Mouse (Mus musculus): Measurements from ENCODE around the gene Abat. TPM values are rescaled to one million over a fixed set of nuclear protein-coding genes. Genes with fewer than 3 reads are reported as not detected.

The Abat gene
- polyA plus RNA-seq, 1 experiment: 9.5 TPM

DNA sequence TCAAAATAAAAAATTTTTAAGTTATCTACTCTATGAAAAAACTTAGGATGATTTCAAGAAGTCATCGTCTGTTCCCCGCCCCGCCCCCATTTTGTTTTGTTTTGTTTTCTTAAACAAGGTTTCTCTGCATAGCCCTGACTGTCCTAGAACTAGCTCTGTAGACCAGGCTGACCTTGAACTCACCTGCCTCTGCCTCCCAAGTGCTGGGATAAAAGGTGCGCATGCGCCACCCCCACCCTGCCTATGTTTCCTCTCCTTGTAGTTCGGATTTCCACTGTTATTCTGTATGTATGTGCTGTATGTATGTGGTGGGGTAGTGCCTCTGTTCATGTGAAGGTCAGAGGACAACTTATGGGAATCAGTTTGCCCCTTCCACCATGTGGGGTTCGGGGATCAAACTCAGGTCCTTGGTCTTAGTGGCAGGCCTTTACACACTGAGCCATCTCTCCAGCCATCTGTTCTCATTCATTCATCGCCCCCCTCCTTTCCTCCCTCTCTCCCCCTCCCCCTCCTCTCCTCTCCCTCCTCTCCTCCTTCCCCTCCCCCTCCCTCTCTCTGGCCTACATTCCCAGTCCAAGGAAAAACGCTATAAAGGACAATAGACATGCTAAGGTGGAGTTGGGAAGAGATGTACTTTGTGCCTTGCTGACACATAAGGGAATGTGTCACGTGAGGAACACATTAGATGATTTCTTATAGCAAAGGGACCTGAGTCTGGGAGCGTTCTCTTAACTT is 21.4 kb downstream of the Abat start:
- no peak for DNase-seq
- no peak for TF ChIP-seq CTCF (IDR thresholded peaks at IDR 0.05; ENCODE audit: borderline replicate concordance, control insufficient read depth, extremely low read depth, insufficient read depth, low read length, poor library complexity)
- no peak for TF ChIP-seq POLR2A (IDR thresholded peaks at IDR 0.05; ENCODE audit: control insufficient read depth, extremely low read depth, insufficient read depth, low read length, poor library complexity)
- Histone ChIP-seq H3K4me3 (ENCODE audit: control insufficient read depth, insufficient read depth, low read length) (no peak overlapping the region), H3K36me3 (ENCODE audit: control insufficient read depth, insufficient read depth, low read length) (no peaks in the 10 kb centered on the region), H3K4me1 (replicated peaks; ENCODE audit: control insufficient read depth, insufficient read depth, low read length) (peaks cover 10% of the 10 kb centered on the region), H3K27ac (ENCODE audit: control insufficient read depth, insufficient read depth, low read length) (no peak overlapping the region), H3K27me3 (ENCODE audit: control insufficient read depth, insufficient read depth, low read length) (no peaks in the 10 kb centered on the region)
- WGBS: 93% methylated on average over 11 of the region's 11 CpGs

DNA sequence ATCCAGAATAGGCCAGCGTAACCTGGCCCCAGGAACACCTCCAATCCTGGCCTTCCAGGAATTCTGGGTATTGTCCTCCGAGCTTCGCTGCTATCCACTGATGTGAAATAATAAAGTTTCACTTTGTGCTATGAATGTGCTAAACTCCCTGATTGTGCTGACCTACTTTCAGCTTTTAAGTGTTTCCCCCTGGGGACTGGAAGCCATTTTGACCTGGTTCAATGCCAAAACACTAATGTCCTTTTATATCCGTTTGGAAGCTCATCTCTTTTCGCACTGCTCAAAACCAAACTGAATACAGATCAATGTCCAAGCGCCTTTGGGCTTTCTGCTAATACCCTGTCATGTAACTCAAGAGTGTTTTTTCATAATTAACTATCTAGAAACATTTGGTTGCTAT is 22.2 kb downstream of the Abat start:
- no peak for DNase-seq
- no peaks in the 10 kb centered on the region for H3K36me3 ChIP-seq (ENCODE audit: control insufficient read depth, insufficient read depth, low read length)
- TF ChIP-seq CTCF (IDR thresholded peaks at IDR 0.05; ENCODE audit: borderline replicate concordance, control insufficient read depth, extremely low read depth, insufficient read depth, low read length, poor library complexity) (no peak), POLR2A (IDR thresholded peaks at IDR 0.05; ENCODE audit: control insufficient read depth, extremely low read depth, insufficient read depth, low read length, poor library complexity) (no peak)
- H3K4me3 ChIP-seq (ENCODE audit: control insufficient read depth, insufficient read depth, low read length): no peak overlapping the region
- peaks cover 3% of the 10 kb centered on the region; the same call in 1 of the 2 replicates for H3K4me1 ChIP-seq (replicated peaks; ENCODE audit: control insufficient read depth, insufficient read depth, low read length)
- WGBS: 95% methylated on average over 6 of the region's 6 CpGs
- H3K27me3 ChIP-seq (ENCODE audit: control insufficient read depth, insufficient read depth, low read length): no peaks in the 10 kb centered on the region
- no peak overlapping the region for H3K27ac ChIP-seq (ENCODE audit: control insufficient read depth, insufficient read depth, low read length)

GRCm38 (mm10) chr16:8539150-8539865 is 26.1 kb downstream of the Abat start:
- Histone ChIP-seq H3K27me3 (ENCODE audit: control insufficient read depth, insufficient read depth, low read length) (no peaks in the 10 kb centered on the region), H3K36me3 (ENCODE audit: control insufficient read depth, insufficient read depth, low read length) (no peaks in the 10 kb centered on the region), H3K4me1 (replicated peaks; ENCODE audit: control insufficient read depth, insufficient read depth, low read length) (no peaks in the 10 kb centered on the region), H3K4me3 (ENCODE audit: control insufficient read depth, insufficient read depth, low read length) (no peak overlapping the region), H3K27ac (ENCODE audit: control insufficient read depth, insufficient read depth, low read length) (no peak overlapping the region)
- TF ChIP-seq POLR2A (IDR thresholded peaks at IDR 0.05; ENCODE audit: control insufficient read depth, extremely low read depth, insufficient read depth, low read length, poor library complexity) (no peak), CTCF (IDR thresholded peaks at IDR 0.05; ENCODE audit: borderline replicate concordance, control insufficient read depth, extremely low read depth, insufficient read depth, low read length, poor library complexity) (no peak)
- 76% methylated on average over 9 of the region's 9 CpGs for WGBS
- no peak for DNase-seq

GRCm38 (mm10) chr16:8540859-8541314 is 27.7 kb downstream of the Abat start:
- Histone ChIP-seq H3K36me3 (ENCODE audit: control insufficient read depth, insufficient read depth, low read length) (no peaks in the 10 kb centered on the region), H3K4me3 (ENCODE audit: control insufficient read depth, insufficient read depth, low read length) (no peak overlapping the region), H3K4me1 (replicated peaks; ENCODE audit: control insufficient read depth, insufficient read depth, low read length) (no peaks in the 10 kb centered on the region), H3K27ac (ENCODE audit: control insufficient read depth, insufficient read depth, low read length) (no peak overlapping the region), H3K27me3 (ENCODE audit: control insufficient read depth, insufficient read depth, low read length) (no peaks in the 10 kb centered on the region)
- TF ChIP-seq POLR2A (IDR thresholded peaks at IDR 0.05; ENCODE audit: control insufficient read depth, extremely low read depth, insufficient read depth, low read length, poor library complexity) (no peak), CTCF (IDR thresholded peaks at IDR 0.05; ENCODE audit: borderline replicate concordance, control insufficient read depth, extremely low read depth, insufficient read depth, low read length, poor library complexity) (no peak)
- 74% methylated on average over 3 of the region's 3 CpGs for WGBS
- DNase-seq: no peak

GRCm38 (mm10) chr16:8547836-8548235 is 34.6 kb downstream of the Abat start:
- Histone ChIP-seq H3K36me3 (ENCODE audit: control insufficient read depth, insufficient read depth, low read length) (no peaks in the 10 kb centered on the region), H3K27me3 (ENCODE audit: control insufficient read depth, insufficient read depth, low read length) (no peaks in the 10 kb centered on the region), H3K4me3 (ENCODE audit: control insufficient read depth, insufficient read depth, low read length) (no peak overlapping the region), H3K27ac (ENCODE audit: control insufficient read depth, insufficient read depth, low read length) (no peak overlapping the region), H3K4me1 (replicated peaks; ENCODE audit: control insufficient read depth, insufficient read depth, low read length) (no peaks in the 10 kb centered on the region)
- no peak for DNase-seq
- WGBS: 98% methylated on average over 2 of the region's 2 CpGs
- TF ChIP-seq CTCF (IDR thresholded peaks at IDR 0.05; ENCODE audit: borderline replicate concordance, control insufficient read depth, extremely low read depth, insufficient read depth, low read length, poor library complexity): no peak
- TF ChIP-seq POLR2A (IDR thresholded peaks at IDR 0.05; ENCODE audit: control insufficient read depth, extremely low read depth, insufficient read depth, low read length, poor library complexity): no peak

- Histone ChIP-seq H3K4me3 (ENCODE audit: control insufficient read depth, insufficient read depth, low read length) (no peak overlapping the region), H3K27me3 (ENCODE audit: control insufficient read depth, insufficient read depth, low read length) (no peaks in the 10 kb centered on the region), H3K27ac (ENCODE audit: control insufficient read depth, insufficient read depth, low read length) (no peak overlapping the region), H3K36me3 (ENCODE audit: control insufficient read depth, insufficient read depth, low read length) (no peaks in the 10 kb centered on the region), H3K4me1 (replicated peaks; ENCODE audit: control insufficient read depth, insufficient read depth, low read length) (no peaks in the 10 kb centered on the region)
- no peak for TF ChIP-seq POLR2A (IDR thresholded peaks at IDR 0.05; ENCODE audit: control insufficient read depth, extremely low read depth, insufficient read depth, low read length, poor library complexity)
- no peak for TF ChIP-seq CTCF (IDR thresholded peaks at IDR 0.05; ENCODE audit: borderline replicate concordance, control insufficient read depth, extremely low read depth, insufficient read depth, low read length, poor library complexity)
- WGBS: 85% methylated on average over 9 of the region's 9 CpGs
- no peak for DNase-seq
Observed at GRCm38 (mm10) chr16:8549506-8549905, 36.3 kb downstream of the Abat start.

Measured in thymus, adult 2 months (tissue).